Mouse (Mus musculus) kidney, adult 2 months (tissue): ENCODE measurements around the gene P4ha1. TPM values are rescaled to one million over a fixed set of nuclear protein-coding genes. Genes with fewer than 3 reads are reported as not detected.
"Not testable (repeated sequence)": the region's sequence is repeated elsewhere in the genome, so short reads cannot be mapped to it uniquely, and the experiment has no call there.

Experiments
- DNase-seq: peaks from one replicate; pipeline ENCODE4 v3.0.0; 2021
- H3K27ac ChIP-seq: fragments of 200-500 bp; 2 replicates; pipeline ENCODE4 v1.5.1; 2012; ENCODE audit warnings: low read depth, low read length, control low read depth, inconsistent platforms; ENCODE audit not compliant: insufficient read depth
- H3K27me3 ChIP-seq: fragments of 200-500 bp; replicated peaks from 2 replicates; pipeline ENCODE4 v1.6.1; 2012; ENCODE audit warnings: mild to moderate bottlenecking, moderate library complexity, low read length, inconsistent platforms; ENCODE audit not compliant: control insufficient read depth, insufficient read depth
- H3K36me3 ChIP-seq: fragments of 200-500 bp; 2 replicates; pipeline ENCODE4 v1.6.1; 2012; ENCODE audit warnings: mild to moderate bottlenecking, moderate library complexity, low read length, inconsistent platforms; ENCODE audit not compliant: control insufficient read depth, insufficient read depth
- H3K4me1 ChIP-seq: fragments of 200-500 bp; 2 replicates; pipeline ENCODE4 v1.6.1; 2011; ENCODE audit warnings: low read length; ENCODE audit not compliant: control insufficient read depth, insufficient read depth
- H3K4me3 ChIP-seq: fragments of 200-500 bp; 2 replicates; pipeline ENCODE4 v1.5.1; 2011; ENCODE audit warnings: mild to moderate bottlenecking, low read depth, low read length, control low read depth; ENCODE audit not compliant: insufficient read depth
- CTCF ChIP-seq: fragments of 200-500 bp; conservative IDR thresholded peaks from 2 replicates; pipeline ENCODE4 v1.5.1; 2011; ENCODE audit warnings: low read depth, mild to moderate bottlenecking, control low read depth, low read length, moderate library complexity, mixed read lengths; ENCODE audit not compliant: insufficient read depth, insufficient read length
- POLR2A ChIP-seq: fragments of 200-500 bp; IDR thresholded peaks from one replicate; pipeline ENCODE4 v1.6.1; 2011; ENCODE audit warnings: low read depth, low read length, control low read depth
- WGBS: fragments of 180-500 bp; shearing (Covaris S2); methylation state at CpG from one replicate; pipeline ENCODE4 v1.1.7; 2018; 5-methylcytosine and 5-hydroxymethylcytosine counted together
- polyA plus RNA-seq: library from polyadenylated mRNA; depleted of rRNA; stranded (reverse); fragments of >200 nt; gene quantifications from 2 replicates; pipeline ENCODE4 v1.2.3, GENCODE M21; 2012

Gene P4ha1
- polyA plus RNA-seq, 1 experiment, result 22.7 TPM

- H3K4me1 ChIP-seq, result peaks cover 4% of the 10 kb centered on the region; the same call in 1 of the 2 replicates
- 69% methylated on average over 2 of the region's 2 CpGs for WGBS
- no peaks in the 10 kb centered on the region for H3K27me3 ChIP-seq
- no peak overlapping the region for H3K4me3 ChIP-seq
- no peak for TF ChIP-seq POLR2A
- no peak for TF ChIP-seq CTCF
- DNase-seq, result no peak
- H3K36me3 ChIP-seq, result no peaks in the 10 kb centered on the region
- no peak overlapping the region for H3K27ac ChIP-seq
Observed at GRCm38 (mm10) chr10:59287251-59287650, 35.8 kb upstream of the P4ha1 start.

DNA sequence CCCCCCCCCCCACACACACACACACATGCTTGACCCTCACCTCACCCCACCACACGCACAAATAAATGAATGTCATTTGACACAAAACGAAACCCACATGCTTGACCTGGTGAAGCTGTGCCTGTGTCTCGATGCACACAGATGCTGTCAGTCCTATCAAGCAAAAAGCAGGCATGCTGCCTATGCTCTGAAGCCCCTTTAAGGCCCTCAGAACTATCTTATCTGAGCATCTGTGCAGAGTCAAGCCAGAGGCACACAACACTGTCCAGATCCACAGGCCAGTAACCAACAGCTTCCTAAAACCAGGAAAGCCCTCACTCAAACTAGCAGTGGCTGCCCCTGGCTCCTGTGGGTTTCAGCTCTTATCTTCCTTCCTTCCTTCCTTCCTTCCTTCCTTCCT lies 35.4 kb upstream of the P4ha1 start:
- no peak overlapping the region for H3K27ac ChIP-seq
- peaks cover 4% of the 10 kb centered on the region; the same call in 1 of the 2 replicates for H3K4me1 ChIP-seq
- H3K27me3 ChIP-seq, result no peaks in the 10 kb centered on the region
- 77% methylated on average over 3 of the region's 3 CpGs for WGBS
- no peaks in the 10 kb centered on the region for H3K36me3 ChIP-seq
- no peak overlapping the region for H3K4me3 ChIP-seq
- TF ChIP-seq CTCF (no peak), POLR2A (no peak)
- DNase-seq, result no peak

DNA sequence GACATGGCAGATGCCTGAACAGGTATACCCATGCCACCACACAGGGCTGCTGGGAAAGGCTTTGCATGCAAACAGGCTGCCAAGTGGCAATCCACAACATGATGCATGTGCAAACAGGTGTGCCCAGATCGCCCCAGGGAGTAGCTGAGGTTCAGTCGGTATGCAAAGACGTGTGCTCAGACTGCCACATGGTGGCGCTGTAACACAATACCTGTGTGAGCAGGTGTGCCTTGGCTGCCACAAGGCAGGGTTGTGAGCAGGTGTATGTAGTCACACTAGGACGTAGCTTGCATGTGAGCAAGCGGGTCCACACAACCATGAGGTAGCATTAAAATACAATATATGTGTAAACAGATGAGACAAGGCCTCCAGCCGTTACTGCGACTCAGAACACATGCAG lies 34.0 kb upstream of the P4ha1 start:
- no peaks in the 10 kb centered on the region for H3K27me3 ChIP-seq
- peaks cover 4% of the 10 kb centered on the region; the same call in 1 of the 2 replicates for H3K4me1 ChIP-seq
- WGBS, result 64% methylated on average over 8 of the region's 8 CpGs
- no peak overlapping the region for H3K27ac ChIP-seq
- H3K4me3 ChIP-seq, result no peak overlapping the region
- TF ChIP-seq POLR2A, result no peak
- peak; percentile 69 for TF ChIP-seq CTCF
- H3K36me3 ChIP-seq, result no peaks in the 10 kb centered on the region
- DNase-seq, result peak; percentile 32

- Histone ChIP-seq H3K4me1 (no peaks in the 10 kb centered on the region), H3K27me3 (no peaks in the 10 kb centered on the region), H3K36me3 (no peaks in the 10 kb centered on the region), H3K4me3 (no peak overlapping the region), H3K27ac (no peak overlapping the region)
- 33% methylated on average over 3 of the region's 3 CpGs for WGBS
- peak; percentile 75 for DNase-seq
- TF ChIP-seq CTCF, result no peak
- TF ChIP-seq POLR2A, result no peak
Observed at GRCm38 (mm10) chr10:59291536-59291935, 31.6 kb upstream of the P4ha1 start.

DNA sequence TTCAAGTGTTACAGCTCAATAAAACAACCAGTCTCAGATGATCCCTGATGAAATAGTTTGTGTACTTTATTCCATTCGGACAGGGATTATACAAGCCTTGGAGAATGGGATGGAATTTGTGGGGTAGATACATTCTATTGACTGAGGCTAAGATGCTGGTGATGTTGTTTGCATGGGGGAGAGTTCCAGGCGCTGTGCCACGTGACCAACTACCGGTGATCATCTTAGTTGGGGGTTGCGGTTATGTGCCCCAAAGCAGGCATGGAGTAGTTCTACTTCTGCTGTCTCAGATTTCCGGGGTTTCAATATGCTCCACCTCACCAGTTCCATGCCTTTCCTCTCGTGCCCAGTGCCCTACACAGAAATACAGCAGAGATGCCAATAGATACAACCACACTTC lies 31.0 kb upstream of the P4ha1 start:
- Histone ChIP-seq H3K27me3 (no peaks in the 10 kb centered on the region), H3K4me1 (no peaks in the 10 kb centered on the region), H3K27ac (no peak overlapping the region), H3K4me3 (no peak overlapping the region), H3K36me3 (no peaks in the 10 kb centered on the region)
- WGBS, result 79% methylated on average over 7 of the region's 7 CpGs
- no peak for DNase-seq
- TF ChIP-seq POLR2A, result no peak
- no peak for TF ChIP-seq CTCF

GRCm38 (mm10) chr10:59292558-59292957 lies 30.5 kb upstream of the P4ha1 start:
- H3K4me1 ChIP-seq, result no peaks in the 10 kb centered on the region
- no peaks in the 10 kb centered on the region for H3K36me3 ChIP-seq
- 27% methylated on average over 4 of the region's 4 CpGs for WGBS
- no peak overlapping the region for H3K4me3 ChIP-seq
- TF ChIP-seq POLR2A, result no peak
- peak; percentile 99 for TF ChIP-seq CTCF
- H3K27ac ChIP-seq, result no peak overlapping the region
- DNase-seq, result peak; percentile 88
- H3K27me3 ChIP-seq, result no peaks in the 10 kb centered on the region

DNA sequence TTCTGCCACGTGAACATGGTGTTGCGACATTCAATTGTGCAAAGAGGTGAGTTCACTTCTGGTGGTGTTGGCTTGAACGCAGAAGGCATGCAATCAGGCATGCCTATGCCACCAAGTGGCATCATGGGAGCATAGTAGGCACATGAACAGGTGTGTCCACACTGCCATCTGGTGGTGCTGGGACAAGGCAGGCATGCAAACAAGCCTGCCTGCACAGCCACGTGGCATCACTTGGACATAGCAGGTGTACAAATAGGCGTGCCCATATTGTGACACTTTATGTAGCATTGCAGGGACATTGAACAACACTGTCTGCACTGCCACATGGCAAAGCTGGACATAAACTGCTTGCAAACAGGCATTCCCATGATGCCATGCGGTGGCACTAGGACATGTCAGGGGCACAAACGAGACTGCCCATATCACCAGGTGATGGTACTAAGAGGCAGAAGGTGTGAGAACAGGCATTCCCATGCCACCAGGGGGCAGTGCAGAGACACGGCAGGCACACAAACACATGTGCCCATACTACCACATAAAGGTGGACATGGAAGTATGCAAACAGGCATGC lies 27.8 kb upstream of the P4ha1 start:
- DNase-seq, result peak; percentile 78
- no peak for TF ChIP-seq POLR2A
- peak; percentile 98 for TF ChIP-seq CTCF
- 48% methylated on average over 8 of the region's 8 CpGs for WGBS
- H3K27ac ChIP-seq, result no peak overlapping the region
- no peaks in the 10 kb centered on the region for H3K4me1 ChIP-seq
- no peaks in the 10 kb centered on the region for H3K36me3 ChIP-seq
- no peaks in the 10 kb centered on the region for H3K27me3 ChIP-seq
- H3K4me3 ChIP-seq, result no peak overlapping the region

DNA sequence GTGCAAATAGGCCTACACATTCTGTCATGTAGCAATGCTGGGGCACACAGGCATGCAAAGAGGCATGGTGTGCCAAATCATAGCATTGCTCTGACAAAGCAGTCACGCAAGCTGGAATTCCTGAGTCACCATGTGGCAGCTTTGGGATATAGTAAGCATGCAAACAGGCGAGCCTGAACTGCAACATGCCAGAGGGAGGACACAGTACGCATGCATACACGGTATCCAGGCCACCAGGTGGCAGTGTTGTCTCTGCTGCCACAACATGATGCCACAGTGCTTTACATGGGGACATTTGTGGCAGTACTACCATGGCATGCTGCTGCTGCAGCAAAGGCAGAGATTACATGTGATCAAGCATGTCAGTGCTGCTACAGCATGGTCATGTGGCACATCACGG lies 26.8 kb upstream of the P4ha1 start:
- no peak overlapping the region for H3K27ac ChIP-seq
- H3K27me3 ChIP-seq, result no peaks in the 10 kb centered on the region
- no peaks in the 10 kb centered on the region for H3K36me3 ChIP-seq
- TF ChIP-seq CTCF (peak; percentile 96), POLR2A (no peak)
- H3K4me3 ChIP-seq, result no peak overlapping the region
- H3K4me1 ChIP-seq, result no peaks in the 10 kb centered on the region
- WGBS, result 22% methylated on average over 5 of the region's 5 CpGs
- DNase-seq, result peak; percentile 79

GRCm38 (mm10) chr10:59302671-59303070 lies 20.4 kb upstream of the P4ha1 start:
- H3K27me3 ChIP-seq, H3K4me3 ChIP-seq, H3K36me3 ChIP-seq, H3K27ac ChIP-seq, H3K4me1 ChIP-seq: not testable (repeated sequence)
- WGBS, result 88% methylated on average over 12 of the region's 12 CpGs
- peak; percentile 15 for DNase-seq
